Mouse (Mus musculus): Measurements from ENCODE around the gene Itgb4. TPM values are rescaled to one million over a fixed set of nuclear protein-coding genes. Genes with fewer than 3 reads are reported as not detected.

The Itgb4 gene
- polyA plus RNA-seq, 1 experiment = 1.2 TPM

DNA sequence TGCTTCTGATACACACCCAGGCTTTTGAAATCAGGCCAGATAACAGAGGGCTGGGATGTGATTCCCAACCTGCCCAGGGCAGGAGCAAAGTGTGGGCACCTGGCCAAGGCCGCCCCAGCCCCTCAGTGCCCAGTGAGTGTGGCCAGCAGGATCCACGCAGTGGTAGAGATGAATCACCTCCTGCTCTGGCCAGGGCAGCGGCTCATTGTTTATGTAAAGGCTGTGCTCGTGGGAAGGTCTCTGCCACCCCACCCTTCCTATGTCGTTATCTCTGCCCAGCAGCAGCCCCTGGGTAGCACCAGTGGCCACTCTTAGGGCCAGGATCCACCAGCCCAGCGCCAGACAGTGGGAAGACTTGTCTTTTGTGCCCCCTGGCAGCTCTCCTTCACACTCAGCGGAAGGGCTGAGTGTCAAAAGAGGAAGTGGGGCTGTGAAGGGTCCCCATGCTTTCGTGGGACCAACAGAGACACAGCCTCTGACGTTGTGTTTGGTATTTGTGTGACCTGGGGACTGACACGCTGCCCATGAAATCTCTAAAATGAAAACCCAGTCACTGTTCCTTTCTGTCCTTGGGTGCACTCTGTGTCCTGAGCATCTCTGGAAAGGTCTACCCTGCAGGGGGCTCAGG is 9.4 kb upstream of the Itgb4 start:
- TF ChIP-seq E2F4 (IDR thresholded peaks at IDR 0.05; ENCODE audit: insufficient read depth) (no peak), CEBPB (IDR thresholded peaks at IDR 0.05; ENCODE audit: insufficient read depth, poor library complexity, severe bottlenecking) (no peak), POLR2AphosphoS2 (IDR thresholded peaks at IDR 0.05; ENCODE audit: insufficient read length, low read depth) (no peak), MYOD1 (IDR thresholded peaks at IDR 0.05; ENCODE audit: control insufficient read depth in 1 of 3, insufficient read length in 2 of 3, low read depth in 2 of 3) (peak in 1 of 3 experiments; percentile 21), TCF3 (IDR thresholded peaks at IDR 0.05; ENCODE audit: insufficient read length, low read depth) (no peak)
- H3K36me3 ChIP-seq (ENCODE audit: control insufficient read depth, insufficient read depth) = peaks cover 33% of the 10 kb centered on the region
- H3K4me3 ChIP-seq = no peak overlapping the region
- no peaks in the 10 kb centered on the region for H3K27me3 ChIP-seq (ENCODE audit: control insufficient read depth, insufficient read depth, insufficient read length)
- H3ac ChIP-seq (ENCODE audit: control insufficient read depth, insufficient read length) = no peak overlapping the region
- no peaks in the 10 kb centered on the region for H3K79me2 ChIP-seq (ENCODE audit: control insufficient read depth, insufficient read depth)
- H3K4me2 ChIP-seq (ENCODE audit: low read depth) = peak overlapping the region; percentile 56

- no peak for TF ChIP-seq POLR2A (IDR thresholded peaks at IDR 0.05; ENCODE audit: insufficient read length, low read depth)
- TF ChIP-seq E2F4 (IDR thresholded peaks at IDR 0.05; ENCODE audit: insufficient read depth) = no peak
- TF ChIP-seq MYOD1 (IDR thresholded peaks at IDR 0.05; ENCODE audit: control insufficient read depth in 1 of 3, insufficient read length in 2 of 3, low read depth in 2 of 3) = no peak
- no peak for TF ChIP-seq TCF3 (IDR thresholded peaks at IDR 0.05; ENCODE audit: insufficient read length, low read depth)
- Histone ChIP-seq H3ac (ENCODE audit: control insufficient read depth, insufficient read length) (no peak overlapping the region), H3K4me2 (ENCODE audit: low read depth) (no peak overlapping the region), H3K4me3 (no peak overlapping the region), H3K79me2 (ENCODE audit: control insufficient read depth, insufficient read depth) (no peaks in the 10 kb centered on the region), H3K36me3 (ENCODE audit: control insufficient read depth, insufficient read depth) (peaks cover 20% of the 10 kb centered on the region), H3K27me3 (ENCODE audit: control insufficient read depth, insufficient read depth, insufficient read length) (no peaks in the 10 kb centered on the region)
Observed at GRCm38 (mm10) chr11:115968731-115969405, 5.6 kb upstream of the Itgb4 start.

GRCm38 (mm10) chr11:115970006-115970673 is 4.4 kb upstream of the Itgb4 start:
- H3K27me3 ChIP-seq (ENCODE audit: control insufficient read depth, insufficient read depth, insufficient read length) = no peaks in the 10 kb centered on the region
- H3K36me3 ChIP-seq (ENCODE audit: control insufficient read depth, insufficient read depth) = peaks cover 14% of the 10 kb centered on the region
- no peak overlapping the region for H3ac ChIP-seq (ENCODE audit: control insufficient read depth, insufficient read length)
- H3K4me2 ChIP-seq (ENCODE audit: low read depth) = peak overlapping the region; percentile 15
- no peak overlapping the region for H3K4me3 ChIP-seq
- no peaks in the 10 kb centered on the region for H3K79me2 ChIP-seq (ENCODE audit: control insufficient read depth, insufficient read depth)
- TF ChIP-seq REST (IDR thresholded peaks at IDR 0.05; ENCODE audit: insufficient read depth, insufficient read length) (no peak), E2F4 (IDR thresholded peaks at IDR 0.05; ENCODE audit: insufficient read depth) (no peak), MYOD1 (IDR thresholded peaks at IDR 0.05; ENCODE audit: control insufficient read depth in 1 of 3, insufficient read length in 2 of 3, low read depth in 2 of 3) (no peak), SRF (IDR thresholded peaks at IDR 0.05; ENCODE audit: control insufficient read depth, insufficient read length, low read depth) (no peak), CEBPB (IDR thresholded peaks at IDR 0.05; ENCODE audit: insufficient read depth, poor library complexity, severe bottlenecking) (no peak), TCF12 (IDR thresholded peaks at IDR 0.05; ENCODE audit: insufficient read depth, poor library complexity, severe bottlenecking) (no peak), MYOG (IDR thresholded peaks at IDR 0.05; ENCODE audit: control insufficient read depth in 1 of 3, insufficient read depth in 1 of 3, insufficient read length in 2 of 3, low read depth in 2 of 3) (no peak)

DNA sequence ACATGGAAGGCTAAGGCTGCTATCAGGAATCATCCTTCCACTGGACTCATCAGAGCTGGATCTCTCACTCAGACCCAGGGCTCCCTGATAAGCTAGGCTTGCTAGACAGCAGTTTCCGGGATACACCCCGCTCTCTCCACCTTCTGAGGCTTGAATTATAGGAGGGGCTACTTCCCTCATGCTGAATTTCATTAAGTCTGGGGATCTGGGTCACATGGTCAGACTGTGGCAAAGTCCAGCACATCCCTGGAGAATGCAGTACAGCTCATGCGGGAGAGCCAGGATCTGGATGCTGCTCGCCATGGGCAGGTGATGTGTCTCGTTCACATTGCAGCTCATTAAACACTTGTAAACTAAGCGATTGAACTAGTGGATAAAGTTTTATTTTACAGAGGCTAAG is 3.5 kb upstream of the Itgb4 start:
- Histone ChIP-seq H3K4me3 (no peak overlapping the region), H3K27me3 (ENCODE audit: control insufficient read depth, insufficient read depth, insufficient read length) (no peaks in the 10 kb centered on the region), H3K4me2 (ENCODE audit: low read depth) (peak overlapping the region; percentile 15), H3ac (ENCODE audit: control insufficient read depth, insufficient read length) (no peak overlapping the region), H3K79me2 (ENCODE audit: control insufficient read depth, insufficient read depth) (no peaks in the 10 kb centered on the region), H3K36me3 (ENCODE audit: control insufficient read depth, insufficient read depth) (peaks cover 9% of the 10 kb centered on the region)
- TF ChIP-seq REST (IDR thresholded peaks at IDR 0.05; ENCODE audit: insufficient read depth, insufficient read length) = no peak
- peak; percentile 89 for TF ChIP-seq USF1 (IDR thresholded peaks at IDR 0.05; ENCODE audit: low read depth)

DNA sequence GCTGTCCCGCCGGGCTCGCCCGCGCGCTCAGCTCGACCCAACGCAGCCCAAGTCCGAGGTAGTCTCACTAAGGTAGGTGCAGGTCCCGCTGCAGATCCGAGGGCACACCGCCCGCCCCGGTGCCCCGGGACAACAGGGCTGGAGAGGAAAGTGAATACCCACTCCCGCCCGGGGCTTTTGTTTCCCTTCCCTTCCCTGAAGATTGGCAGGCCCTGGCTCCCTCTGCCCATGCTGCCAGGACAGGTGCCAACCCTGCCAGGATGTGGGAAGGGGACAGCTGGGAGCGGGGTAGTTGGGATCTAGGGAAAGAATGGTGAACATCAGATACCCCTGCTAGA is 543 bp downstream of the Itgb4 start:
- Histone ChIP-seq H3K4me3 (no peak overlapping the region), H3ac (ENCODE audit: control insufficient read depth, insufficient read length) (no peak overlapping the region), H3K27me3 (ENCODE audit: control insufficient read depth, insufficient read depth, insufficient read length) (no peaks in the 10 kb centered on the region), H3K36me3 (ENCODE audit: control insufficient read depth, insufficient read depth) (no peaks in the 10 kb centered on the region), H3K4me2 (ENCODE audit: low read depth) (no peak overlapping the region), H3K79me2 (ENCODE audit: control insufficient read depth, insufficient read depth) (no peaks in the 10 kb centered on the region)
- TF ChIP-seq TCF3 (IDR thresholded peaks at IDR 0.05; ENCODE audit: insufficient read length, low read depth) (no peak), USF1 (IDR thresholded peaks at IDR 0.05; ENCODE audit: low read depth) (no peak), POLR2A (IDR thresholded peaks at IDR 0.05; ENCODE audit: insufficient read length, low read depth) (no peak), MYOD1 (IDR thresholded peaks at IDR 0.05; ENCODE audit: control insufficient read depth in 1 of 3, insufficient read length in 2 of 3, low read depth in 2 of 3) (no peak), POLR2AphosphoS2 (IDR thresholded peaks at IDR 0.05; ENCODE audit: insufficient read length, low read depth) (no peak), E2F4 (IDR thresholded peaks at IDR 0.05; ENCODE audit: insufficient read depth) (no peak), MAX (IDR thresholded peaks at IDR 0.05; ENCODE audit: low read depth) (no peak)

Data from myocyte (in vitro differentiated cells).